Mouse (Mus musculus) right cerebral cortex, postnatal 25 days (tissue): ENCODE data around the gene Slamf7.

ENCODE experiments used
- DNase-seq: peaks from one replicate; pipeline ENCODE4 v3.0.0; 2022

Slamf7 gene

DNA sequence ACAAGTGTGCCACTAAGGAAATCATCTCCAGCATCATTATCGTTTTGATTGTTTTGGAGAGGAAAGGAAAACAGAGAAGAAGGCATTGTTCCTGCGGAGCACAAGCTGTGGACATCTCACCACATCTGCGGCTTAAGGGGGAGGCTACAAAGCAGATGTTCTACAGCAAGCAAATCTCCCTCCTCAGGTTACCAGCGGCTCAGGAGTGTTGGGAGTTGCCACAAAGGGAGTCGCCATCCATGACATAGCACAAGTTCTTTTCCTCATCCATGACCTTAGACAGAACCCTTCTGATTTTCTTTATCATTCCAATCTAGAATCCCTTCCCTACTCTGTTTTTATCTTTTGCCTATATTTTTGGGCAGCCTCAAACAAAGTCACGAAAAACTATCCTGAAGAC, 17.1 kb downstream of the Slamf7 start:
- no peak for DNase-seq

DNA sequence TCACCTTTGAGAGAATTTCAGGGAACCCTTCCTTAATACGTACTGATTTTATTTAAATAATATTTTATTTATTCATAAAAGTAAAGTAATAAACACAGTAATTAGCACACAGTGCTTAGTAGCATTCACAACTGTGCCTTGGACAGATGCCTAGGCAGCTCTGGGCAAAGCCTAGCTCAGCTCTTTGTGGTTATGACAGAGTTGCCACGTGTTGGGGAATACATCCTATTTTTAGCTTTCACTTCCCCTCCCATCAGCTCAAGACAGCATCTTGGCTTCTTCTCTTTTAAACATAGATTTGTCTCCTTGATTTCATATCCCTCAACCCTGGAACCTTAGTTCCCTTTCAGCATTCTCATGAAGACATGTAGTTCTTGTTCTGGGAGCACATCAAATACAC, 21.4 kb downstream of the Slamf7 start:
- DNase-seq, result no peak

- DNase-seq, result no peak
Observed at GRCm38 (mm10) chr1:171630912-171631311, 21.9 kb downstream of the Slamf7 start.

- no peak for DNase-seq
Observed at GRCm38 (mm10) chr1:171630041-171630440, 22.8 kb downstream of the Slamf7 start.

DNA sequence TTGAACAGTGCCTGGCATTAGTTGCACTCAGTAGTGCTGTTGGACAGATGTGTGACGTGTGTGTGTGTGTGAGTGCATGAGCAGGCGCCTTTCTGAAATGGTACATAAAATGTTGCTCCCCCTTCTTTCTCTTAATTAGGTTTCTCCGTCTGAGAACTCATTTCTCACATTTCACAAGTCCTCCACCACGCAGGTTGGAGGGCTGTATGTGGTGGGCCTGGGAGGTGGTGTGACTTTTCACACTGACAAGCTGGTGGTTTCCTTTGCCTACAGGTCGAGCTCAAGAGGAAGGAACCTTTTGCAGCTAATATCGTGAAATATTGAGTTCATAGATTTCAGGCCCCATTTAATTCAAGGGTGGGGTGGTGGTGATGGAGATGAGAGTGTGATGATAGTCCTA, 23.7 kb downstream of the Slamf7 start:
- DNase-seq, result no peak

- DNase-seq, result no peak
Observed at GRCm38 (mm10) chr1:171627801-171628200, 25.0 kb downstream of the Slamf7 start.

DNA sequence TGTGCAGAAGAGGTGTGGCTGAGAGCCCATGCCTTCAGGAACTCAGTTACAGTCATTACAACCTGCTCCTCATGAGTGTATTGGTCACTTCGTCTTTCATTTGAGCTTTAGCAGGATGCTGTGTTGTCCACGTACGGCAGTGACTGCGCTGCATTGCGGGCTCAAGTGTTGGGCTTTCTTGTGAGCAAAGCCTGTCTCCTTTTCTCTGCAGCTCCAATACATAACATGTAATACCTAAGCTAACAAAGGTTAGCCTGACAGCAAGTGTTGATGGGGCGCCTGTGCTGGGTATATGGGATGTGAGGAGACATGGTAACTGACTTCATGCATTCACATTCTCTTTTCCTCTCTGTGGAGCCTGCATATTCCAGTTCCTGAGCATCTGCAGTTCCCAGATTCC, 32.7 kb downstream of the Slamf7 start:
- no peak for DNase-seq

DNA sequence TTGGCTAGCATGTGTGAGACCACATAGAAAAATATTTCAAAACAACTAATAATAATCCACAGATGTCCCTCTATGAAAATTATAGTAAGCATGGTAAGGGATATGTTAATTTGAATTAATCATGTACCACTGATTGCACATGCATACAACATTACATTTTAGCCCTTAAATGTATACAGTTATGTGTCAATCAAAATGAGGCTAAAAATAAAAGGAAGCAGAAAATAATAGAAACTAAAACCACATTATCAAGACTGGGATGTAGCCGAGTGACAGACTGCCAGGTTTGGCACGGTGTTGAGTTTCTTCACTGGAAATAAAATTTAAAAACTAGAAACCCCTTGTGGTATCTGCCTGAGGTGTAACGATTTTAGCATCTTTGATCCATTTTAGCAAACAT, 33.2 kb downstream of the Slamf7 start:
- no peak for DNase-seq

- no peak for DNase-seq
Observed at GRCm38 (mm10) chr1:171619001-171619400, 33.8 kb downstream of the Slamf7 start.

- no peak for DNase-seq
Observed at GRCm38 (mm10) chr1:171616881-171617515, 35.8 kb downstream of the Slamf7 start.

- no peak for DNase-seq
Observed at GRCm38 (mm10) chr1:171613962-171614361, 38.9 kb downstream of the Slamf7 start.

GRCm38 (mm10) chr1:171610781-171611180, 42.1 kb downstream of the Slamf7 start:
- no peak for DNase-seq

- no peak for DNase-seq
Observed at GRCm38 (mm10) chr1:171610026-171610425, 42.8 kb downstream of the Slamf7 start.

DNA sequence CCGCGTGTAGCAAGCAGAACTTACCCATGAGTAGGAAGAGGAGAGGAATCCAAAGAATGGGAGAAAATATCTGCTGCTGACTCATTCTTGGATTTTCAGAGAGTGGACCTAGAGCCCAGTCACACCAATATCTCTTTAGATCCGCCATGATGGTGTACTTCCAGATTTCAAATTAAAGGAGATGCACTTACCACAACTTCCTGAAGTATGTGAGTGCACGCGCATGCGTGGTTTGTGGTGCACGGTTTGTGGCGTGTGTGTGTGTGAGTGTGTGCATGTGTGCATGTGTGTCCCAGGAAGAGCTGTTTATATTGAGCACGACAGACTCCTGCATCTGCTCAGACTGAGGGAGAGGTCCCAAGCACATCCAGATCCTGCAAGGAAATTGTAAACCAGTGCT, 45.7 kb downstream of the Slamf7 start, which contains the start of gene Ly9:
Ly9 (minus strand) TSS at position 235 of the 400 bp plus-strand sequence.
- DNase-seq, result no peak

DNA sequence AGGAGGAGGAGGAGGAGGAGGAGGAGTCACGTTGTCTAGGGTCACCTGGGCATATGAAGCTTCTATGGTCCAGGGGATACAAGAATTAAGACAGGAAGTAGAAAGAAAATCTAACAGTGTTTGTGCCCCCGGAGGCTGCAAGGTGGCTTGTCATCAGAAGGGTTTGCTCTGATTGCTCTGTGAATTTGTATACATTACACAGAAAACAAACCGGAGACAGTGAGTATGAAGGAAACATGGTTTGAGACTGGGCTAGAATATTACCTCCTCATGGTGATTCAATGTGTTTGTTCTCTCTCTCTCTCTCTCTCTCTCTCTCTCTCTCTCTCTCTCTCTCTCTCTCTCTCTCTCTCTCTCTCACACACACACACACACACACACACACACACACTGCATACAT, 46.2 kb downstream of the Slamf7 start:
- no peak for DNase-seq

GRCm38 (mm10) chr1:171604686-171605085, 48.1 kb downstream of the Slamf7 start:
- DNase-seq, result no peak

- no peak for DNase-seq
Observed at GRCm38 (mm10) chr1:171584584-171584983, 68.3 kb downstream of the Slamf7 start.
